Mouse (Mus musculus) heart, postnatal 36 days (tissue): Measurements from ENCODE around the gene Phactr4. TPM values are rescaled to one million over a fixed set of nuclear protein-coding genes. Genes with fewer than 3 reads are reported as not detected.
A peak's percentile ranks its signal among the peaks of the same experiment; 100 is the strongest.
"Not testable (repeated sequence)": the region's sequence is repeated elsewhere in the genome, so short reads cannot be mapped to it uniquely, and the experiment has no call there.

ENCODE experiments used
- DNase-seq, 2 experiments: peaks; one replicate each; pipeline ENCODE4 v3.0.0; 2021 to 2022
- intact Hi-C: fragments of 180-260 bp; cut with DNase I; formaldehyde crosslinking; loops from one replicate; pipeline ENCODE4 v1.15.1; 2025
- total RNA-seq, 2 experiments: library from RNA; stranded (reverse); gene quantifications; 2 replicates each; pipeline ENCODE4 v1.2.3; 2021

Gene Phactr4
- total RNA-seq, 2 experiments from 2014 or later = 23.4 to 27.1 TPM

DNA sequence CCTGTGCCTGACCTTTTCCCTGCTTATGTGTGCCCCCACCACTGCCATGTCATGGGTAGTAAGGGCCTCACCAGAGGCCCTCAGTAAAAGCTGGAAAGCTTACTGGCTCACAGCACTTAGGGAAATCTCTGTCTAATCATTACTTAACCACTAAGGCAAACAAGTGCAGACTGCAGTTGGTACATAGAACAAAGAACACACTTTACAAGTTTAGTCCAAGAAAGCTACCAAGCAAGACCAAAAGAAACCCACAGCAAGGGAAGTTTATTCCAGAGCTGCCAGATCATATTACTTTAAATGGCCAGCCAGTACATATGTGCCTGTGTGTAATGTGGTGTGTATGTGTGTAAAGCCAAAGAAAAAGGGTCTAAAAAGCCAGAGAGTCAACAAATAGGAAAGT, 6.3 kb downstream of the Phactr4 start:
- no peak for DNase-seq
- intact Hi-C loops = no loop called here

DNA sequence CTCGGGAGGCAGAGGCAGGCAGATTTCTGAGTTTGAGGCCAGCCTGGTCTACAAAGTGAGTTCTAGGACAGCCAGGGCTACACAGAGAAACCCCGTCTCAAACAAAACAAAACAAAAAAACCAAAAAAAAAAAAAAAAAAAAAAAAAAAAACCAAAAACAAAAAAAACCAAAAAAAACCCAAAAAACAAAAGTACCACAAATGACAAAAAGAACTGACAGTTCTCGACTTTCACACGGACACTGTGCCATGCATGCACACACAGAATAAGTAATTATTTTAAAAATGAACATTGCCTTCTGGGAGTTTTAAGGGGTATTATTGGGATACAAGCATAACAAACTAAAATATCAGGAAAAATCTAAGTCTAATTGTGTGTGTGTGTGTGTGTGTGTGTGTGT, 9.0 kb downstream of the Phactr4 start:
- intact Hi-C loops = loop anchor here (5.0 kb wide), 1 partner anchor 326 kb away; no protein-coding TSS in a partner anchor
- not testable (repeated sequence) for DNase-seq

- intact Hi-C loops = loop anchor here (2.0 to 5.0 kb wide), 3 partner anchors 59 to 324 kb away; partner anchors contain the start of gene Rcc1
- peak; percentile 54 to 57 for DNase-seq
Observed at GRCm38 (mm10) chr4:132411322-132412094, 10.8 kb downstream of the Phactr4 start.

GRCm38 (mm10) chr4:132409587-132410229, 12.6 kb downstream of the Phactr4 start:
- no peak for DNase-seq
- intact Hi-C loops = loop anchor here (2.0 to 5.0 kb wide), 3 partner anchors 57 to 322 kb away; partner anchors contain the start of gene Rcc1

GRCm38 (mm10) chr4:132406393-132407189, 15.7 kb downstream of the Phactr4 start:
- DNase-seq = no peak
- intact Hi-C loops = no loop called here

GRCm38 (mm10) chr4:132404588-132404987, 17.7 kb downstream of the Phactr4 start:
- intact Hi-C loops = no loop called here
- no peak for DNase-seq

DNA sequence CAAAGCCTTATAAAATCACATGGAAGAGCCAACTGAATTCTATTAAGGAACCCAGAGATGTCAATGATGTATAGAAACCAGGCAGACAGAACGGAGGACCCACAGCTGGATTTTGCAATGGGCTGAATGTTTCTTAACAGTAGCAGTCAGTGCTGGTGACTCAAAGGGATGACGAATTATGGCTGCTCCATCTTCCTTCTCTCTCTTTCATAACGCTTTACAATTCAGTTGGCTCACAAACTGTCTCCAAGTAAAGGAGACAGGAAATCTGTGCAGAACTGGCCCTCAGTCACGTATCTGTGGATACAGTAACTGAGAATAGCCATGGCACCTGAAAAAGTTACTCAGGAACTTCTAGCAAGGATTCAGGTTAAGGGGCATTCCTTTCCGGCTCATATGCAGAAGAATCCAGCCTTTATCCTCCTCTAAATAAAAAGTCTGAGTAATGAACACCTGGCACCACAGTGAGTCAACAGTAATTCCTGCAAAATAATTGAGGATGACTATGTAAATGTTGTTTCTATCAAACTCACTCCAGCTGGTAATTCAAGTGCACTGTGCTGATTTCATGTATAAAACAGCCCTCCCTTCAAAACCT, 19.1 kb downstream of the Phactr4 start:
- intact Hi-C loops = no loop called here

GRCm38 (mm10) chr4:132401016-132401415, 21.3 kb downstream of the Phactr4 start:
- intact Hi-C loops = no loop called here

More for the DNA sequence above, 19.1 kb downstream of the Phactr4 start:
- DNase-seq = no peak

DNA sequence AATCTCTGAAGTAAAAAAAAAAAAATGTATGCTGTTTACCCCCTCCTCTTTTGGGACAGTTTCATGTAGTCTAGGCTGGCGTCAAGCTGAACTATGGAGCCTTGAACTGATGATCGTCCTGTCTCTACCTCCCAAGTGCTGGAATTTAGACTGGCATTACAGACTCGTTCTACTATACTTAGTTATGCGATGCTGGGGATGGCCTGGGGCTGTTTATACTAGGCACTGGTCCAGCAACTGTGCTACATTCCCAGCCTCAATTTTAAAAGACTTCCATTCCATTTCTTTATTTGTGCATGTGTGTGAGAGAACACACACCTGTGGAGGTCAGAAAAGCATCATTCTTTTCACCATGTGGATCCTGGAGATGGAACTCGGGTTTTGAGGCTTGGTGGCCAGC, 23.4 kb downstream of the Phactr4 start:
- intact Hi-C loops = no loop called here
- no peak for DNase-seq

More at GRCm38 (mm10) chr4:132401016-132401415, 21.3 kb downstream of the Phactr4 start:
- no peak for DNase-seq

- intact Hi-C loops = no loop called here
- peak; percentile 76 to 81 for DNase-seq
Observed at GRCm38 (mm10) chr4:132398045-132398774, 24.1 kb downstream of the Phactr4 start.

GRCm38 (mm10) chr4:132397120-132397519, 25.2 kb downstream of the Phactr4 start:
- DNase-seq = no peak
- intact Hi-C loops = no loop called here

GRCm38 (mm10) chr4:132396251-132396650, 26.0 kb downstream of the Phactr4 start:
- no peak for DNase-seq

DNA sequence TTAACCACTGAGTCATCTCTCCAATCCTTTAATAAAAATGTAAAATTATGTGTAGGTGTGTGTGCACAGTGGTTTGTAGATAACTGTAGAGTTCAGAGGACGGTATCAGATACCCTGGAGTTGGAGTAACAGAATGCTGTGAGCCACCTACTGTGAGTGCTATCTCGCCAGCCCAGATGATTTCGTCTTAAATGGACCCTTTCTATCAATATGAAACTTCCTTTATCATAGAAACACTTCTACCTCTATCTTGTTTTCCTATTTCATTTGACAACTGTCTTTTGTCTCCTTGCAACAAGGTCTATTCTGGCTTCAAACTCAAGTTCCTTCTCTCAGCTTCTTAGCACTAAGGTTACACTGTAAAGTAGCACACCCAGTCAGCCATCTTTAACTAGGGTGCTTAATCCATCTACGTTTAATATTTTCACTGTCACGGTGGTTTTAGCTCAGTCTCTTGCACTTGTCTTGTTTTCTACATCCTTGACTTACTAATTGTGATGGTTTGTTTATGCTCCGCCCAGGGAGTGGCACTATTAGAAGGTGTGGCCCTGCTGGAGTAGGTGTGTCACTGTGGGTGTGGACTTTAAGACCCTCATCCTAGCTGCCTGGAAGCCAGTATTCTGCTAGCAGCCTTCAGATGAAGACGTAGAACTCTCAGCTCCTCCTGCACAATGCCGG, 31.1 kb downstream of the Phactr4 start:
- DNase-seq = no peak
- intact Hi-C loops = no loop called here

More at GRCm38 (mm10) chr4:132396251-132396650, 26.0 kb downstream of the Phactr4 start:
- intact Hi-C loops = no loop called here

DNA sequence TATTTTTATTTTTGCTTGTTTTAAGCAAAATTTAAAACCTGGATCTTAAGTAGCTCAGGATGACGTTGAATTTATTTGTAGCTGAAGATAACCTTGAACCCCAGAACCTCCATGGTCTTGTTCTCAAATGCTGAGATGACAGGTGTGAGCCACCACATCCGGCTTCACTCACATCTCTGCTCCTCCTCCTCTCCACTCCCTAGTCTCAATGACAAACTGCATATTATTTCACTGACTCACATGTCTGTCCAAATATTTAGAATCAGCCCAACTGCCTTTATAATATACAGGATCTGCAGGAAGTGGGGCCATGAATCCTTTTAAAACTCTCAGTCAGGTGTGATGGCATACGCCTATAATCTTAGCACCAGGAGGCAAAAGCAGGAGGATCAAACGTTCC, 33.0 kb downstream of the Phactr4 start:
- no peak for DNase-seq
- intact Hi-C loops = no loop called here

DNA sequence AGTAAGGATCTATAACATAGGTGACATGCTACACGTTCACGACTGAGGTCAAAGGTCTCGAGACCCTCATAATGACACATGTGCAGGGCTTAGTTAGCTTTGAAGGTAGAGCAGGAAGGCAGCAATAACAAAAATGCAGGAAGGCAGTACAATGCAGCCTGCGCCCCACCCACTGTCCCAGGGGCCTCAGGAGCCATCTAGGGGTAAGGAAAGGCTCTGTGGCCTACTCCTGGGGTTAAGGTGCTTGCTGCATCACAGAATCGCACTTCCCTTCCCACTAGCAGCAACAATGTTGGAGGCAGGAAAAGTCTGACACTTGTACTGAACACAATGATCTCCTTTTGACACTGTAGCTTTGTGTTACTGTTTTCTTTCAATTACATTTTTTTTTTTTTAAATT, 34.7 kb downstream of the Phactr4 start:
- intact Hi-C loops = no loop called here
- DNase-seq = peak in 1 of 2 experiments; percentile 38

- intact Hi-C loops = no loop called here
- DNase-seq = no peak
Observed at GRCm38 (mm10) chr4:132386846-132387245, 35.4 kb downstream of the Phactr4 start.

DNA sequence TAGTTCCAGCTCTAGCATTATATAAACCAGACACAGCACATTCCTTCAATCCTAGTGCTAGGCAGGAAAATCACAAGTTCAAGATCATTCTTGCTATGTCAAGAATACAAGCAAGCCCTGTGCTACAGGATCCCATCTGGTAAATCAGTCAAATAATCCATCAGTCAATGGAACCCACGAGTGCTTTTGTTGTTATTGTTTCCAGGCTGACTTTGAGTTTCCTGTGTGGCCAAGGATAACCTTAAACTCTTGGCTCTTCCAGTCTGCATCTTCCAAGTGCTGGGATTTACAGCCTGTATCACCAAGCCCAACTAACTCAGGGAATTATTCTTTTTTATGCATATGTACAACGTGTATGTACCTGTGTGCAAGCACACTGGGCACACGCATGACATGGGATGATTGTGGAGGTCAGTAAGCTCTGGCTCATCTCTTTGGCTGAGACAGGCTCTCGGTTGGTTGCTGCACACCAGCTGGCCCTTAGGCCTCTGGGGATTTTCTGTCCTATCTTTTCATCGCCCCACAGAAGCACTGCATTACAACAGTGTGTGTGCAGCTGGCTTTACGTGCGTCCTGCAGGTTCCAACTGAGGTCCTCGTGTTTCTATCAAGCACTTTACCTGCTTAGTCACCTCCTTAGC, 36.4 kb downstream of the Phactr4 start:
- intact Hi-C loops = no loop called here
- DNase-seq = peak in 1 of 2 experiments; percentile 42

DNA sequence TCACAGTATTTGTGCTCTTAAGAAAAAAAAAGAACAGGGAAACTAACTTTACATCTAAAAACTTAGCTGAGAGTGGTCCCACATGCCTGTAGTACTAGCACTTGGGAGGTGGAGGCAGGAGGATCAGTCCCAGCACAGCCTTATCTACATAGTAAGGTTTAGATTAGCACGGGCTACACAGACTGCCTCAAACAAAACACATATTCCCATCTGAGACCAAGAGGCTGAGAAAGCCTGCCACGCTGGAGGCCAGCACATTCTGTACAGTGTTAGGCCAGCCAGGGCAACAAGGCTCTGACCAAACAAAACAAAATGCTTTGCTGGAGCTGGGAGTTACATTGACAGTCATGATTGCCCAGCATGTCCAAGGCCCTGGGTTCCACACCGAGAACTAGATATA, 38.8 kb downstream of the Phactr4 start:
- no peak for DNase-seq
- intact Hi-C loops = no loop called here

DNA sequence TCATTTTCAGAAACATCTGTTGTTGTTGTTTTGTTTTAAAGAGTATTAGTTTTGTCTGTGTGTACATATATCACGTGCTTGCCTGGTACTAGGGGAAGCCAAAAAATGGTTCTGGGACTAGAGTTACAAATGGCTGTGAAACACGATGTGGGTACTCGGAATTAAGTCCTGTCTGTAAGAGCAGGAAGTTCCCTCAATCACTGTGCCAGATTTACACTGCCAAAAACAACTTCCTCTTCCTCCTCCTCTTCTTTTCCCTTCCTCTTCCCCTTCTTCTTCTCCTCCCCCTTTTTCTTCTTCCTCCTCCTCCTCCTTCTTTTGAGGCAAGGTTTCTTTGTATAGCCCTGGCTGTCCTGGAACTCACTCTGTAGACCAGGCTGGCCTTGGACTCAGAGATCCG, 40.0 kb downstream of the Phactr4 start:
- intact Hi-C loops = no loop called here
- no peak for DNase-seq
